Mouse (Mus musculus): Measurements from ENCODE around the gene Lpar1. TPM values are rescaled to one million over a fixed set of nuclear protein-coding genes. Genes with fewer than 3 reads are reported as not detected.

Gene Lpar1
- polyA plus RNA-seq, 1 experiment from 2014 or later: 3.6 TPM

- ATAC-seq (ENCODE audit: low read depth): no peak
- H3K4me2 ChIP-seq (ENCODE audit: low read depth, low read length): no peak overlapping the region
- 25% methylated on average over 9 of the region's 9 CpGs for WGBS (ENCODE audit: insufficient replicate concordance)
Observed at GRCm38 (mm10) chr4:58423276-58423930, 130.3 kb downstream of the Lpar1 start.

GRCm38 (mm10) chr4:58419225-58419624, 134.5 kb downstream of the Lpar1 start:
- no peaks in the 10 kb centered on the region for H3K27me3 ChIP-seq (ENCODE audit: control insufficient read depth, insufficient read depth, low read depth, low read length)
- 16% methylated on average over 5 of the region's 5 CpGs for WGBS (ENCODE audit: insufficient replicate concordance)
- no peak overlapping the region for H3K27ac ChIP-seq (ENCODE audit: low read length)
- no peak overlapping the region for H3K4me2 ChIP-seq (ENCODE audit: low read depth, low read length)
- no peaks in the 10 kb centered on the region for H3K4me1 ChIP-seq (ENCODE audit: control insufficient read depth, low read depth, low read length)
- H3K9ac ChIP-seq (ENCODE audit: low read depth, low read length): no peak overlapping the region
- H3K9me3 ChIP-seq (replicated peaks; ENCODE audit: control insufficient read depth, low read length): no peaks in the 10 kb centered on the region
- no peaks in the 10 kb centered on the region for H3K36me3 ChIP-seq (ENCODE audit: control insufficient read depth, insufficient read depth)
- no peak overlapping the region for H3K4me3 ChIP-seq (ENCODE audit: low read depth, low read length)
- ATAC-seq (ENCODE audit: low read depth): no peak

More at GRCm38 (mm10) chr4:58423276-58423930, 130.3 kb downstream of the Lpar1 start:
- Histone ChIP-seq H3K36me3 (ENCODE audit: control insufficient read depth, insufficient read depth) (no peaks in the 10 kb centered on the region), H3K9ac (ENCODE audit: low read depth, low read length) (no peak overlapping the region), H3K27ac (ENCODE audit: low read length) (no peak overlapping the region), H3K4me3 (ENCODE audit: low read depth, low read length) (no peak overlapping the region), H3K4me1 (ENCODE audit: control insufficient read depth, low read depth, low read length) (no peaks in the 10 kb centered on the region), H3K9me3 (replicated peaks; ENCODE audit: control insufficient read depth, low read length) (no peaks in the 10 kb centered on the region), H3K27me3 (ENCODE audit: control insufficient read depth, insufficient read depth, low read depth, low read length) (no peaks in the 10 kb centered on the region)

GRCm38 (mm10) chr4:58417319-58417718, 136.4 kb downstream of the Lpar1 start:
- 53% methylated on average over 4 of the region's 4 CpGs for WGBS (ENCODE audit: insufficient replicate concordance)
- H3K4me3 ChIP-seq (ENCODE audit: low read depth, low read length): no peak overlapping the region
- H3K36me3 ChIP-seq (ENCODE audit: control insufficient read depth, insufficient read depth): no peaks in the 10 kb centered on the region
- H3K4me2 ChIP-seq (ENCODE audit: low read depth, low read length): no peak overlapping the region
- ATAC-seq (ENCODE audit: low read depth): no peak
- H3K9me3 ChIP-seq (replicated peaks; ENCODE audit: control insufficient read depth, low read length): no peaks in the 10 kb centered on the region
- H3K27ac ChIP-seq (ENCODE audit: low read length): no peak overlapping the region
- H3K9ac ChIP-seq (ENCODE audit: low read depth, low read length): no peak overlapping the region
- no peaks in the 10 kb centered on the region for H3K4me1 ChIP-seq (ENCODE audit: control insufficient read depth, low read depth, low read length)
- no peaks in the 10 kb centered on the region for H3K27me3 ChIP-seq (ENCODE audit: control insufficient read depth, insufficient read depth, low read depth, low read length)

DNA sequence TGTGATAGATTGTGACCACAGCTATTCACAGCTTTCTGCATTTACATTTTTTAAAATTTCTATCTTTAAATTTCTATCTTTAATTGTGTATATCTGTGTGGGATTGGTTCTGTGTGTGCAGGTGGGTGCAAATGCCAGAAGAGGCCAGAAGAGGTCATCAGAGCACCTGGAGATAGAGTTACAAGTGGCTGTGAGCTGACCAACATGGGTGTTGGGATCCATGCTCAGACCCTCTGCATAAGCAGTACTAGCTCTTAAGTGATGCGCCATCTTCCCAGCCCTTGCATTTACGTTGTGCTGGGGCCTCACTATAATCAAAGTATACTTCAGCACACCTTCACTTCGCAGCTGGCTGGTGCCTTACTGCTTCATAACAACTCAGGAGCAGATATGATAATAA, 138.2 kb downstream of the Lpar1 start:
- no peaks in the 10 kb centered on the region for H3K27me3 ChIP-seq (ENCODE audit: control insufficient read depth, insufficient read depth, low read depth, low read length)
- H3K4me3 ChIP-seq (ENCODE audit: low read depth, low read length): no peak overlapping the region
- no peaks in the 10 kb centered on the region for H3K36me3 ChIP-seq (ENCODE audit: control insufficient read depth, insufficient read depth)
- ATAC-seq (ENCODE audit: low read depth): no peak
- H3K27ac ChIP-seq (ENCODE audit: low read length): no peak overlapping the region
- no peaks in the 10 kb centered on the region for H3K4me1 ChIP-seq (ENCODE audit: control insufficient read depth, low read depth, low read length)
- no peak overlapping the region for H3K4me2 ChIP-seq (ENCODE audit: low read depth, low read length)
- 64% methylated on average over 3 of the region's 3 CpGs for WGBS (ENCODE audit: insufficient replicate concordance)
- no peaks in the 10 kb centered on the region for H3K9me3 ChIP-seq (replicated peaks; ENCODE audit: control insufficient read depth, low read length)
- H3K9ac ChIP-seq (ENCODE audit: low read depth, low read length): no peak overlapping the region

- H3K9me3 ChIP-seq (replicated peaks; ENCODE audit: control insufficient read depth, low read length): no peaks in the 10 kb centered on the region
- no peak overlapping the region for H3K9ac ChIP-seq (ENCODE audit: low read depth, low read length)
- H3K36me3 ChIP-seq (ENCODE audit: control insufficient read depth, insufficient read depth): no peaks in the 10 kb centered on the region
- H3K27me3 ChIP-seq (ENCODE audit: control insufficient read depth, insufficient read depth, low read depth, low read length): no peaks in the 10 kb centered on the region
- H3K4me1 ChIP-seq (ENCODE audit: control insufficient read depth, low read depth, low read length): no peaks in the 10 kb centered on the region
- no peak overlapping the region for H3K4me3 ChIP-seq (ENCODE audit: low read depth, low read length)
- no peak overlapping the region for H3K27ac ChIP-seq (ENCODE audit: low read length)
- 62% methylated on average over 13 of the region's 13 CpGs for WGBS (ENCODE audit: insufficient replicate concordance)
- ATAC-seq (ENCODE audit: low read depth): no peak
- H3K4me2 ChIP-seq (ENCODE audit: low read depth, low read length): no peak overlapping the region
Observed at GRCm38 (mm10) chr4:58413188-58414185, 140.2 kb downstream of the Lpar1 start.

DNA sequence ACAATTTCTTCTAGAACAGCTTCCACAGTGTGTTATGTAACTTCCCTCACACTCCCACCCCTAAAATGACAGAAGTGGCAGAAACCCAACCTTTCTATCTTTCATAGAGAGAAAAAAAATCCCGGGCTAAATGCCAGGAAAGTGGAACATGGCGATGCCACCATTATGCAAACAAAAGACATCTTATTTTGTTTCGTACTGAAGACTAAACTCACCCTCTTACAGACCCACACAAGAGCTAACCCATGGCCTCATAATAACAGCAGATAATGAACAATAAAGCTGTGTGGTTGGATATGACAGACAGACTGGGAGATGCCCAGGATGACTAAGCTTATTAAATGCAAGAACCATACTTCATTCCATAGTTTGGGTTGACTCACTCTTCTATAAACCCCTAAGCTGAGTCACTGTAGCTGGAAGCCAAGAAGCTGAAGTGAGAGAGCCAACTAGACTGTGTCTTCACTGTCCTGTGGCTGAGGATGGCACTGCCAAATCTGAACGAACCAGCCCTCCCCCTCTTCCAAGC, 151.7 kb downstream of the Lpar1 start:
- no peak overlapping the region for H3K4me2 ChIP-seq (ENCODE audit: low read depth, low read length)
- no peak for ATAC-seq (ENCODE audit: low read depth)
- H3K4me3 ChIP-seq (ENCODE audit: low read depth, low read length): no peak overlapping the region
- no peaks in the 10 kb centered on the region for H3K27me3 ChIP-seq (ENCODE audit: control insufficient read depth, insufficient read depth, low read depth, low read length)
- no peak overlapping the region for H3K9ac ChIP-seq (ENCODE audit: low read depth, low read length)
- H3K27ac ChIP-seq (ENCODE audit: low read length): no peak overlapping the region
- no peaks in the 10 kb centered on the region for H3K4me1 ChIP-seq (ENCODE audit: control insufficient read depth, low read depth, low read length)
- 52% methylated on average over 4 of the region's 4 CpGs for WGBS (ENCODE audit: insufficient replicate concordance)
- no peaks in the 10 kb centered on the region for H3K36me3 ChIP-seq (ENCODE audit: control insufficient read depth, insufficient read depth)
- H3K9me3 ChIP-seq (replicated peaks; ENCODE audit: control insufficient read depth, low read length): no peaks in the 10 kb centered on the region

GRCm38 (mm10) chr4:58400861-58401341, 152.8 kb downstream of the Lpar1 start:
- no peaks in the 10 kb centered on the region for H3K9me3 ChIP-seq (replicated peaks; ENCODE audit: control insufficient read depth, low read length)
- H3K27ac ChIP-seq (ENCODE audit: low read length): no peak overlapping the region
- no peaks in the 10 kb centered on the region for H3K27me3 ChIP-seq (ENCODE audit: control insufficient read depth, insufficient read depth, low read depth, low read length)
- WGBS (ENCODE audit: insufficient replicate concordance): 72% methylated on average over 12 of the region's 12 CpGs
- H3K36me3 ChIP-seq (ENCODE audit: control insufficient read depth, insufficient read depth): no peaks in the 10 kb centered on the region
- no peaks in the 10 kb centered on the region for H3K4me1 ChIP-seq (ENCODE audit: control insufficient read depth, low read depth, low read length)
- no peak overlapping the region for H3K9ac ChIP-seq (ENCODE audit: low read depth, low read length)
- ATAC-seq (ENCODE audit: low read depth): no peak
- H3K4me3 ChIP-seq (ENCODE audit: low read depth, low read length): no peak overlapping the region
- no peak overlapping the region for H3K4me2 ChIP-seq (ENCODE audit: low read depth, low read length)

Data from liver, embryonic 16.5 days (tissue).